Mouse (Mus musculus): Measurements from ENCODE around the gene Fndc8. TPM values are rescaled to one million over a fixed set of nuclear protein-coding genes. Genes with fewer than 3 reads are reported as not detected.

Fndc8 gene
- polyA plus RNA-seq (2012; ENCODE audit: insufficient read depth, insufficient read length, missing spikeins), result 0.79 TPM in 1 of 2 replicates, not detected in the other

DNA sequence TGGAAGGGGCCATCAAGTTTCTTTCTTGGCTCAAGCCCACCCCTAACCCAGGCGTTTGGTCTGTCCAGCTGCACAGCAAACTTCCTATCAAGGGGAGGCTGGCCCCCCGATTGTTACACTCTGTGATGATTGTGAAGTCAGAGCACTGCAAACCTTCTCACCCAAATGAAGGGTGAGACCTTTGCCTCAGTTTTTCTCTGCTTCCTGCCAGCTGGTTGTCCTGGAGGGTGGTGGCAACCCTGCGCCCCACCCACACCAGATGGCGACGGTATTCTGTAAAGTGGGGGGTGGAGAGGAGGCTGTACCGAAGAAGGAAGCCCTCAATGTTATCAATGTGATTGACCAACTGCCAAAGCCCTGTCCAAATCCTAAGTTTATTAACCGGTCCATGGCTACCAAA, at the start of gene Fndc8:
TSS of gene Fndc8 (plus strand) at position 189 of the 400 bp plus-strand sequence.
- Histone ChIP-seq H3K4me1 (ENCODE audit: control insufficient read depth, insufficient read depth, insufficient read length, low read length) (peaks cover 2% of the 10 kb centered on the region; the same call in 1 of the 2 replicates), H3K27ac (replicated peaks; ENCODE audit: low read depth, low read length) (no peak within 1 kb of the TSS; the same call in 1 of the 2 replicates), H3K4me3 (ENCODE audit: insufficient read depth, low read depth, low read length) (peak within 1 kb of the TSS; percentile 8; the same call in 1 of the 2 replicates)

DNA sequence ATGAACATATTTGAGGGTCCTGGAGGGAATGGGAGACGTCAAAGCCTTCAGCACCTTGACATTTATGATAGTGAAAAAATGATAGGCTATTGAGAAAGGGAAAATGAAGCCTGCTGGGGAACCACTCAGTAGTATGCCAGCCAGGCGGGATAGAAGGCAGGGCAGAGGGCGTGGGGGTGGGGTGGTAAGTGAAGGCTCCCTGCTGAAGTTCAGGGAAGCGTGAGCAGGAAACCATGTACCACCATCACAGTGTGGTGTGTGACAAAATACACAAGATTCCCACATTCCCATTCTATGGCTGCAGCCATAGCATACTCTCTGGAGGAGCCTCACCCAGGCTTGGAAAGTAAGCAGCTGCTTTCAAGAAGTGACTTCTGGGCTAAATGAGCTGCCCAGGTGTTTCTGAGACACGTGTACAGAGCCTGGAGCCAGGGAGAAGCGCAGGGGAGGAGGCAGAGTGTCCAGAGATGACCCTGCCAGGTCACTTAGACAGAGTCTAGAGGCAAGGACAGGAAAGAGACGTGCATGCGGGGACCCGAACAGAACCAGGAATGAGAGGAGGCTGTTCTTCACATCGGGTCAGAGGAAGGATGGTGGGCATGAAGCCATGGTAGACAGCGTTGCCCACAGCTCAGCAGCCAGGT, 47.0 kb upstream of the Fndc8 start:
- Histone ChIP-seq H3K4me1 (ENCODE audit: control insufficient read depth, insufficient read depth, insufficient read length, low read length) (peaks cover 17% of the 10 kb centered on the region), H3K4me3 (ENCODE audit: insufficient read depth, low read depth, low read length) (peak overlapping the region; percentile 50), H3K27ac (replicated peaks; ENCODE audit: low read depth, low read length) (peak overlapping the region; percentile 66; the same call in 1 of the 2 replicates)

DNA sequence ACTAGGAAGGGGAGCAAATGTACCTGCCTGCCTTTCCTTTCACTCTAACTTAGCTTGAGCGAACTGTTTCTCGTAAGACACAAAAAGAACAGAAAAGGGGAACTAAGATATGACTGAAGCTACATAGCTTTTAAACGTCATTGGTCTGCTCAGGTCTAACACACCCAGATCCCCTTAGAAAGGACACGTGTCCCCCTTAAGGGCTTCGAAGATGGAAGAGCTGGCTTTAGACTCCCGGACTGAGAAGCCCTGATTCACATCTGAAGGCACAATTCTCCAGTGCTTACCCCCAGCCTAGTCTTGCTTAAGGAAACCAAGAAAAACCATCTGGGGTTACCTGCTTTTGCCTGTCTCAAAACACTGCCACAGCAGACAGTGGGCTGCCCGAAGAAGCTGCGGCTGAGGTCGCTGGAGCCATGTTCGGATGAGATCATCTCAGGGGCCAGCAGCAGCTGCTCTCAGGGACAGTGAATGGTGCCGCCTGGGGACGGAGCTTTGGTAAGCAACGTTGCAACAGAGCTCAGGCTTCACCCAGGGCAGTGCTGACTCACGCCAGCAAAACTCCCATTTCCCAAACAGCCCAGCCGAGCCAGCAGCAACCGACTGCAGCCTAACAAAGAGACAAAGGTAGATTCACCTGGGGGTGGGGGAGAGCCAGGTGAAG, 46.4 kb upstream of the Fndc8 start:
- Histone ChIP-seq H3K4me1 (ENCODE audit: control insufficient read depth, insufficient read depth, insufficient read length, low read length) (peaks cover 17% of the 10 kb centered on the region), H3K4me3 (ENCODE audit: insufficient read depth, low read depth, low read length) (peak overlapping the region; percentile 50), H3K27ac (replicated peaks; ENCODE audit: low read depth, low read length) (peak overlapping the region; percentile 66)

DNA sequence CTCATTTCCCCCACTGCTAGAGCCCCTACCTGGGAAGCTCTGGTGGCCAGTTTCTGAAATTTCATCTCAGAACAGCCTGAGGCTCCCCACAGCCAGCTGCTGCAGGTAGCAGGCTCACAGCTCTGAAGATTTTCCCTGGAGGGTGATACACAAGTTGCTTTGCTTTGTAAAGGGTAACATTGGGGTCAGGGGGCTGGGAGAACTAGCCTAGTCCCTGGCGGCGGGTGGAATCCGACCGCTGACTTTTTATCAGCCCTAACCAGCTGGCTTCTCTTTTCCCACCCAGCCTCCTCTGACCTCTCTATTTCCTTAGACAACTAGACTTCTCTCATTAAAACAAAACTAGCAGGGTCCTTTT, 45.9 kb upstream of the Fndc8 start:
- Histone ChIP-seq H3K4me3 (ENCODE audit: insufficient read depth, low read depth, low read length) (no peak overlapping the region; the same call in 1 of the 2 replicates), H3K4me1 (ENCODE audit: control insufficient read depth, insufficient read depth, insufficient read length, low read length) (peaks cover 17% of the 10 kb centered on the region), H3K27ac (replicated peaks; ENCODE audit: low read depth, low read length) (no peak overlapping the region; the same call in 1 of the 2 replicates)

DNA sequence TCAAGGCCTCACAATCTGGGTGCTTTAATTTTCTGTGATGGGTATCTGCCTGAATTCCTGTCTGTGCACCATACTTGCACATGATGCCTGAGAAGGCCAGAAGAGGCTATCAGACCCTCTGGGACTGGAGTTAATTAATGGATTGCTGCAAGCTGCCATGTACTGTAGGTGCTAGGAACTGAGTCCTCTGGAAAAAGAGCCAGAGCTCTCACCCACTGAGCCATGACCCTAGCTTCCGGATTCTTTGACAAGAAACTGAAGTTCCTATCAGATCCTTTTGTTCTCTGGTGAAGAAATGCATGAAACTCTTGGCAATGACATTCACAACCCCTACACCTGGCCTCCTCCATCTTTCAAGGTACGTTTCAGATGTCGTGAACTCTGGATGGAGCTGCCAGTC, 45.0 kb upstream of the Fndc8 start:
- Histone ChIP-seq H3K4me3 (ENCODE audit: insufficient read depth, low read depth, low read length) (no peak overlapping the region), H3K27ac (replicated peaks; ENCODE audit: low read depth, low read length) (no peak overlapping the region), H3K4me1 (ENCODE audit: control insufficient read depth, insufficient read depth, insufficient read length, low read length) (peaks cover 17% of the 10 kb centered on the region)

DNA sequence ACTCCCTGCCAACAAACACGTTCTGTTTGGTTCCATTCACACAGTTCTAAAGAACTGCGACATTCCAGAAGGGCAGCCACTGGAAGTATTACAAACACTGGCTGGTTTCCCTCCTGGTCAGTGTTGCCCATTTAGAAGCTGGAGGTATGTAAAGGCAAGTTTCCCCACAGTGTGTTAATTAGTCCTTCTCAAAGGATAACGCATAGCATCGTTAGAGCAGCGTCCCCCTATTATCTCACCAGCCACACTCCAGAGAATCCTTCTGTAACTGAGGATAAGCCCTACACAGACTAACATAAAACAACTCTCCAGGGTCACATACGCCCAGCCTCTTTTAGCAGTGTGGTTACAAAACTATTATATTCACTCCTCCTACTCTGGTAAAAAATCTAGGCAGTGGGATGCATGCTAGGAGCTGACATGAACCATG, 44.3 kb upstream of the Fndc8 start:
- peaks cover 17% of the 10 kb centered on the region for H3K4me1 ChIP-seq (ENCODE audit: control insufficient read depth, insufficient read depth, insufficient read length, low read length)
- no peak overlapping the region for H3K27ac ChIP-seq (replicated peaks; ENCODE audit: low read depth, low read length)
- no peak overlapping the region for H3K4me3 ChIP-seq (ENCODE audit: insufficient read depth, low read depth, low read length)

DNA sequence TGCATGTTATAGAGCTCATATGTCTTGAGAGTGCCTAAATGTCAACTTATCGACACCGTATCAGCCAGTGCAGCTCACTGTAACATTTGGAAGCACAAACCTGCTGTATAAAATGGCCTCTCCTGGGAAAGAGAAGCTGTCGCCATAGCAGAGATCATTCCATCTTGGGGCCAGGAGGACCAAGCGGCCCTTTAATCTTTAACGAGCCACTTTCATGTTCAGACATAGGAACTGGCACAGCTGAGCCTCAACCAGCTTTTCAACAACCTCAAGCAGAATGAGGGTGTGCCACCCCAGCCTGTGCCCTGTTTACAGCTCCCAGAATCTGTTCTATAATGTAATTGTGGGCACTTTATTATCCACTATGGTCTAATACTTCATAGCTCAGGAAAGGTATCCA, 41.7 kb upstream of the Fndc8 start:
- Histone ChIP-seq H3K4me3 (ENCODE audit: insufficient read depth, low read depth, low read length) (no peak overlapping the region), H3K4me1 (ENCODE audit: control insufficient read depth, insufficient read depth, insufficient read length, low read length) (peaks cover 13% of the 10 kb centered on the region), H3K27ac (replicated peaks; ENCODE audit: low read depth, low read length) (no peak overlapping the region)

DNA sequence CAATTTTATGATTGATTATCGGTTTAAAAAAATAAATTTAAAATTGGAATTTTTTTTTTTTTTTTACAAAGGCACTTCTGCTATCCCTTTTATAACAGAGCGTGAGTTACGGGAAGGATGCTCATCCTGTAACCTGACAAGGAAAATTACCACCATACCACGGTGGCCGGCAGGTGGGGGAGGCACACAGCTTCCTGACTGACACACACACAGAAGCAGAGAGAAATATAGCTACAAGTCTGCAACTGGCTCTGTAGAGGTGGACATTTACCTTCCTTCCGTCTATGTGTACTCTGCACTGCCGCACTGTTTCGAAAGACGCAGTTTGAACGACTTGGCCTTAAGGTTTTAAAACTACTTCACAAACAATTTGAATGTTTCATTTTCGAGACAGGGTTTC, 39.8 kb upstream of the Fndc8 start:
- no peak overlapping the region for H3K4me3 ChIP-seq (ENCODE audit: insufficient read depth, low read depth, low read length)
- peaks cover 13% of the 10 kb centered on the region for H3K4me1 ChIP-seq (ENCODE audit: control insufficient read depth, insufficient read depth, insufficient read length, low read length)
- H3K27ac ChIP-seq (replicated peaks; ENCODE audit: low read depth, low read length), result no peak overlapping the region

DNA sequence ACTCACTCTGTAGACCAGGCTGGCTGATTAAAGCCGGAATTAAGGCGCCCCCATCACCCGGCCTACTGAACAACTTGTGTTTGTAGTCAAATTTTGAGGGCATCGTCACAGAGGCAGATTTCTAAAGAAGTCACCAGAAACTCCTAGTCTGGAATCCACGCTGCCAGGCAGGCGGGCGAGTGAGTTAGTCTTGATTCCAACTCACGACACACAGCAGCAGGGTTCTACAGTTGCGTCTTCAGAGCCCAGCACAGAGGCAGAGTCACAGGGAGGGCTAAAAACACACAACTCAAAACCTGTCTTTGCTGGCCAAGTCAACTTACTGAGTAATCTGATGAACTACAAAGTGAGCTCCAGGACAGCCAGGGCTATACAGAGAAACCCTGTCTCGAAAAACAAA, 39.4 kb upstream of the Fndc8 start:
- no peak overlapping the region for H3K4me3 ChIP-seq (ENCODE audit: insufficient read depth, low read depth, low read length)
- H3K4me1 ChIP-seq (ENCODE audit: control insufficient read depth, insufficient read depth, insufficient read length, low read length), result peaks cover 10% of the 10 kb centered on the region; the same call in 1 of the 2 replicates
- no peak overlapping the region for H3K27ac ChIP-seq (replicated peaks; ENCODE audit: low read depth, low read length)

DNA sequence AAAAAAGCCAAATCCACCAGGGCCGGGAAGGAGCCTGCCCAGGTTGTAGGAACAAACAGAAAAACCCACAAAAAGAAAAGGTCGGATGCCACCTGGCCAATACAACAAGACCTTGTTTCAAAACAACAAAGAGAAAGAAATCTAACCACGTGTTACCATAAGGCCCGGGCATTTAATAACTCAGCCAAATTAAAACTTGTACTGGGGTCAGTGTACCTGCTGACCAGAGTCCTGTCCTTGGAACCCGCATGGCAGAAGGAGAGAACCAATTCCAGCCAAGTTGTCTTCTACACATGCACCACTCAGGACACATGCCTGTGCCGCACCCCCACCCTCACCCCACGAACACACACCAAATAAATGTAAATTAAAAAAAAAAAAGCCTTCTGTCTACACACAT, 39.0 kb upstream of the Fndc8 start:
- H3K4me3 ChIP-seq (ENCODE audit: insufficient read depth, low read depth, low read length), result no peak overlapping the region
- H3K27ac ChIP-seq (replicated peaks; ENCODE audit: low read depth, low read length), result no peak overlapping the region
- peaks cover 9% of the 10 kb centered on the region; the same call in 1 of the 2 replicates for H3K4me1 ChIP-seq (ENCODE audit: control insufficient read depth, insufficient read depth, insufficient read length, low read length)

DNA sequence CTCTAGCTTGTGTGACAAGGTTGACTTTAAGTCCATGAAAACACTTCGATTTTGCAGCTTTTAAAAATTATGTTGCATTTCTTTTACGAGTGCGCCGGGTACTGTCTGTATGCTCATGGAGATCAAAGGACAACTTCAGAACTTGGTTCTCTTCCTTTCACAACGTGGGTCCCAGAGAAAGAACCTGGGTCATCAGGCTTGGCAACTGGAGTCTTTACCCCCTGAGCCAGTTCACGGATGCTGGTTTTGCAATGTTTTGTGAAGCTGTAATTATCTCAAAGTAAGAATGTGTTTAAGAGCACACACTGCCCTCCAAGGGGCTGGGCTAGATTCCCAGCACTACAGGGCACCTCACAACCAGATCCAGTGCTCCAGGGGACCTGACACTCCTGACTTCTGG, 37.8 kb upstream of the Fndc8 start:
- Histone ChIP-seq H3K4me3 (ENCODE audit: insufficient read depth, low read depth, low read length) (no peak overlapping the region), H3K27ac (replicated peaks; ENCODE audit: low read depth, low read length) (no peak overlapping the region)

DNA sequence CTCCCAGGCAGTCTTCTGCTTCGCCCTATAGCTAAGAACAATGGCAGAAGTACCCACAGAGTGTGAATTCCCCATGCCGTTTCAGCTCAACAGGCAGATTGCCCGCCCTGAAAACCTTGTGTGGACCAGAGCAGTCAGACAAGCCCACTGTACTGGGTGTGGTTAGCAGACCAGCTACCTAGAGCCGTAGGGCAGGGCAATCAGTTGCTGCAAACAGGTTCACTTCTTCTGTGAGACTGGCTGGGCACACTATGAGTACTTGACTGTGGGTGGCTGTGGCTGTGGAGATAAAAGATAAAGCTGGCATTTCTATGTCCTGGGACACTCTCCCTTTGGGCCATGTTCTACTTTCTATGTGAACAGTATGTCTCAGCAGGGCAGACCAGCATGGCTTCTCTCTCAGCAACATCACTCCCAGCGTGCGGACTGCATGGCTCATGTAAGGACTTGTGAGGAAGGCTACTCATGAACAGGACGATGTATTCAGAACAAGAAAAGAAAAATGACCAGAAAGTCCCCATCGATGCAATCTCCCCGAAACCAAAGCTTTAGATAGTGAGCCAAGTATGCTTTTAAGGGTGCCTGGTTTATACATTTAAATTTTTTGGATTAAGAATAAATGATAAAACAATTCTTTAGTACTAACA, 36.5 kb upstream of the Fndc8 start:
- H3K4me3 ChIP-seq (ENCODE audit: insufficient read depth, low read depth, low read length), result no peak overlapping the region
- H3K4me1 ChIP-seq (ENCODE audit: control insufficient read depth, insufficient read depth, insufficient read length, low read length), result peaks cover 9% of the 10 kb centered on the region; the same call in 1 of the 2 replicates
- no peak overlapping the region for H3K27ac ChIP-seq (replicated peaks; ENCODE audit: low read depth, low read length)

More for the DNA sequence above, 37.8 kb upstream of the Fndc8 start:
- H3K4me1 ChIP-seq (ENCODE audit: control insufficient read depth, insufficient read depth, insufficient read length, low read length), result peaks cover 9% of the 10 kb centered on the region; the same call in 1 of the 2 replicates

DNA sequence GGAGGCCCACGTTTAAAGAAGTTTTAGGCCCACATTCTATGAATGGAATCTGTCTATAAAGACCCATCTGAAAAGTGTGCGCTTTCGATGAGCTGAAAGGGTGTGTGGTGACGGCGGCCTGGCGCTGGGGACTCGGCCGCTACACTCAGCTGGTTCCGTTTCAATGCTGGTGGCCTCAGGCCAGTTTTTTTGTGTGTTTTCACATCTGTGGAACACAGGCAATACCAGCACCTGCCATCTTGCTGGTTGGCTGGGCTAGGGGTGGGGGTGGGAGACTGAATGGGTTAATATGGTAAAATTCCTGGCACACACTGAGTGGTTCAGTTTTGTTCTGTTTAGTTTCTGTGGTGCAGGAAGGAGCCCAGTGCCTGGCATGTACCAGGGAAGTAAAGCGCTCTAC, 35.9 kb upstream of the Fndc8 start:
- peaks cover 9% of the 10 kb centered on the region for H3K4me1 ChIP-seq (ENCODE audit: control insufficient read depth, insufficient read depth, insufficient read length, low read length)
- H3K27ac ChIP-seq (replicated peaks; ENCODE audit: low read depth, low read length), result no peak overlapping the region
- no peak overlapping the region for H3K4me3 ChIP-seq (ENCODE audit: insufficient read depth, low read depth, low read length)

DNA sequence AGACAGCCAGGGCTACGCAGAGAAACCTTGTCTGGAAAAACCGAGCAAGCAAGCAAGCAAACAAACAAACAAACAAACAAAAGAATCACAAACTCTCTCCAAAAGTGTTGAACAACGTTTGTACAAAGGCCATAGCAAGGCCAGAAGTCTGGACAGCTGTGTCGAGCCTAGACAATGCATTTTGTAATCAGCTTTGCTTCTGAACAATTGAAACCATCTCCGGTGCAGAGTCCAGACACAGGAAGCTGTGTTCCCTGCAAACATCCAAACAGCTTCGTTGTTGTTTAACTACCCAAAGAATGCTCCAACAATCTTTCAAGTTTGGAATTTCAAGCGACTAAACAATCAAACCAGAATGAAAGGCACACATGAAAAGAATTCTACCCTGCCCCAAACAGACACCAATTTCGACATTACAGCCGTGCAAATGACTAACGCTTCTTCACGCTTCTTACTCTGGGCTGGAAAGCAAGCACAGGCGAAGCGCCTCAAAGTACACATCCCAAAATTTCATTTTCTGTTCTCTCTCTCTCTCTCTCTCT, 34.5 kb upstream of the Fndc8 start:
- no peak overlapping the region; the same call in 1 of the 2 replicates for H3K4me3 ChIP-seq (ENCODE audit: insufficient read depth, low read depth, low read length)
- H3K27ac ChIP-seq (replicated peaks; ENCODE audit: low read depth, low read length), result peak overlapping the region; percentile 78
- peaks cover 17% of the 10 kb centered on the region for H3K4me1 ChIP-seq (ENCODE audit: control insufficient read depth, insufficient read depth, insufficient read length, low read length)

DNA sequence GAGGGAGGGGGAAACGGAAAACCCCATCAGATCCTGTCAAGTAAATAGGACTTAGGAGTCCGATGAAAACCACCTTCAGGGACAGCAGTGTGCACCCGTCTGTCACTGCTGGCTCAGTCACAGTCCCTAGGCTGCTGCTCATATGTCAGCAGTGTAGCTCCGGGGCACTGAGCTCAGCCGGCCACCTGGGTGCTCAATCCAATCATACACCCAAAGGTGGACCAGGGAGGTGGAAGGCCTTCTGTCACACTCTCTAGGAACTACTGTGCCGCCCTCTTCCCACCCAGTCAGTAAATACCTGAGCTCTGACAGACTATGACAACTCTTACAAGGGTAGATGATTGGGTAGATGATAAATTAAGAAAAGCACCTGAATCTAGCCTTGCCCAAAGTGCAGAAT, 31.2 kb upstream of the Fndc8 start:
- H3K4me1 ChIP-seq (ENCODE audit: control insufficient read depth, insufficient read depth, insufficient read length, low read length), result peaks cover 12% of the 10 kb centered on the region
- H3K4me3 ChIP-seq (ENCODE audit: insufficient read depth, low read depth, low read length), result no peak overlapping the region
- H3K27ac ChIP-seq (replicated peaks; ENCODE audit: low read depth, low read length), result no peak overlapping the region

Measured in brown adipose tissue, adult 24 weeks (tissue).